Mouse (Mus musculus): Measurements from ENCODE around the gene Ptpa. TPM values are rescaled to one million over a fixed set of nuclear protein-coding genes. Genes with fewer than 3 reads are reported as not detected.

The Ptpa gene
- total RNA-seq (2021), result 100 to 1,000 TPM; 152 to 168 TPM
- long read RNA-seq, experiment 1, transcript Ptpa-201 (10 exons, 2,586 nt), result major isoform, 29 of 67 reads
- long read RNA-seq, experiment 1, partial matches to known transcripts, result 3 of 67 reads
- long read RNA-seq, experiment 1, other reads (novel, unspliced or antisense), result 31 of 67 reads
- long read RNA-seq, experiment 2, transcript Ptpa-201 (10 exons, 2,586 nt), result major isoform, 60 of 95 reads
- long read RNA-seq, experiment 2, partial matches to known transcripts, result 31 of 95 reads
- long read RNA-seq, experiment 2, other reads (novel, unspliced or antisense), result 4 of 95 reads

- peak within 1 kb of the TSS; percentile 98 for H3K27ac ChIP-seq
- TF ChIP-seq CTCF (conservative IDR thresholded peaks at IDR 0.05), result no peak
- peak; percentile 91 to 92 for DNase-seq (ENCODE audit: low spot score in 2 of 2)
- H3K4me3 ChIP-seq, result peak within 1 kb of the TSS; percentile 93
Measured at GRCm38 (mm10) chr2:30415936-30416648, at the start of gene Ptpa. Gene Ptpa (plus strand): TSS chr2:30416039.

- DNase-seq (ENCODE audit: low spot score in 2 of 2), result no peak
- Histone ChIP-seq H3K27ac (peak overlapping the region; percentile 93; the same call in 1 of the 2 replicates), H3K4me3 (peak overlapping the region; percentile 18; the same call in 1 of the 2 replicates)
- peak; percentile 50 for TF ChIP-seq CTCF (conservative IDR thresholded peaks at IDR 0.05)
Measured at GRCm38 (mm10) chr2:30366203-30366602, 49.6 kb upstream of the Ptpa start.

GRCm38 (mm10) chr2:30371544-30371943, 44.3 kb upstream of the Ptpa start:
- no peak overlapping the region for H3K27ac ChIP-seq
- DNase-seq (ENCODE audit: low spot score in 2 of 2), result no peak
- no peak overlapping the region for H3K4me3 ChIP-seq
- no peak for TF ChIP-seq CTCF (conservative IDR thresholded peaks at IDR 0.05)

- TF ChIP-seq CTCF (conservative IDR thresholded peaks at IDR 0.05), result no peak
- no peak overlapping the region for H3K27ac ChIP-seq
- no peak for DNase-seq (ENCODE audit: low spot score in 2 of 2)
- no peak overlapping the region for H3K4me3 ChIP-seq
Measured at GRCm38 (mm10) chr2:30372726-30373125, 43.1 kb upstream of the Ptpa start.

GRCm38 (mm10) chr2:30375893-30376292, 39.9 kb upstream of the Ptpa start:
- no peak overlapping the region for H3K4me3 ChIP-seq
- H3K27ac ChIP-seq, result no peak overlapping the region
- no peak for TF ChIP-seq CTCF (conservative IDR thresholded peaks at IDR 0.05)
- DNase-seq (ENCODE audit: low spot score in 2 of 2), result no peak

- no peak overlapping the region for H3K27ac ChIP-seq
- DNase-seq (ENCODE audit: low spot score in 2 of 2), result no peak
Measured at GRCm38 (mm10) chr2:30377721-30378120, 38.1 kb upstream of the Ptpa start.

GRCm38 (mm10) chr2:30379307-30379706, 36.5 kb upstream of the Ptpa start:
- no peak for TF ChIP-seq CTCF (conservative IDR thresholded peaks at IDR 0.05)

More at GRCm38 (mm10) chr2:30377721-30378120, 38.1 kb upstream of the Ptpa start:
- no peak for TF ChIP-seq CTCF (conservative IDR thresholded peaks at IDR 0.05)
- H3K4me3 ChIP-seq, result no peak overlapping the region

GRCm38 (mm10) chr2:30380564-30381376, 35.1 kb upstream of the Ptpa start:
- H3K27ac ChIP-seq, result peak overlapping the region; percentile 15; the same call in 1 of the 2 replicates
- DNase-seq (ENCODE audit: low spot score in 2 of 2), result no peak
- no peak for TF ChIP-seq CTCF (conservative IDR thresholded peaks at IDR 0.05)

More at GRCm38 (mm10) chr2:30379307-30379706, 36.5 kb upstream of the Ptpa start:
- Histone ChIP-seq H3K27ac (no peak overlapping the region), H3K4me3 (no peak overlapping the region)
- DNase-seq (ENCODE audit: low spot score in 2 of 2), result no peak

GRCm38 (mm10) chr2:30381377-30381725, 34.5 kb upstream of the Ptpa start:
- peak overlapping the region; percentile 15; the same call in 1 of the 2 replicates for H3K27ac ChIP-seq
- H3K4me3 ChIP-seq, result no peak overlapping the region
- no peak for TF ChIP-seq CTCF (conservative IDR thresholded peaks at IDR 0.05)
- no peak for DNase-seq (ENCODE audit: low spot score in 2 of 2)

More at GRCm38 (mm10) chr2:30380564-30381376, 35.1 kb upstream of the Ptpa start:
- no peak overlapping the region for H3K4me3 ChIP-seq

- Histone ChIP-seq H3K27ac (peak overlapping the region; percentile 56), H3K4me3 (no peak overlapping the region)
- no peak for DNase-seq (ENCODE audit: low spot score in 2 of 2)
- TF ChIP-seq CTCF (conservative IDR thresholded peaks at IDR 0.05), result no peak
Measured at GRCm38 (mm10) chr2:30384814-30385213, 31.0 kb upstream of the Ptpa start.

GRCm38 (mm10) chr2:30385591-30385990, 30.2 kb upstream of the Ptpa start:
- TF ChIP-seq CTCF (conservative IDR thresholded peaks at IDR 0.05), result no peak
- H3K27ac ChIP-seq, result peak overlapping the region; percentile 56

GRCm38 (mm10) chr2:30386913-30387312, 28.9 kb upstream of the Ptpa start:
- no peak for DNase-seq (ENCODE audit: low spot score in 2 of 2)
- no peak overlapping the region for H3K4me3 ChIP-seq
- H3K27ac ChIP-seq, result no peak overlapping the region
- TF ChIP-seq CTCF (conservative IDR thresholded peaks at IDR 0.05), result no peak

More at GRCm38 (mm10) chr2:30385591-30385990, 30.2 kb upstream of the Ptpa start:
- no peak overlapping the region for H3K4me3 ChIP-seq
- no peak for DNase-seq (ENCODE audit: low spot score in 2 of 2)

GRCm38 (mm10) chr2:30389000-30389399, 26.8 kb upstream of the Ptpa start:
- peak; percentile 52 for TF ChIP-seq CTCF (conservative IDR thresholded peaks at IDR 0.05)
- H3K27ac ChIP-seq, result no peak overlapping the region
- no peak overlapping the region for H3K4me3 ChIP-seq

More at GRCm38 (mm10) chr2:30389000-30389399, 26.8 kb upstream of the Ptpa start:
- DNase-seq (ENCODE audit: low spot score in 2 of 2), result no peak
